Mouse (Mus musculus) T-cell, adult 66 days (primary cell): ENCODE measurements around the gene Olfr787. TPM values are rescaled to one million over a fixed set of nuclear protein-coding genes. Genes with fewer than 3 reads are reported as not detected.

Source experiments
- total RNA-seq, 2 experiments: library from RNA; stranded (reverse); gene quantifications; 3 replicates in 1 of 2; 4 replicates in 1 of 2; pipeline ENCODE4 v1.2.4; 2023

Gene Olfr787
- not detected for total RNA-seq

DNA sequence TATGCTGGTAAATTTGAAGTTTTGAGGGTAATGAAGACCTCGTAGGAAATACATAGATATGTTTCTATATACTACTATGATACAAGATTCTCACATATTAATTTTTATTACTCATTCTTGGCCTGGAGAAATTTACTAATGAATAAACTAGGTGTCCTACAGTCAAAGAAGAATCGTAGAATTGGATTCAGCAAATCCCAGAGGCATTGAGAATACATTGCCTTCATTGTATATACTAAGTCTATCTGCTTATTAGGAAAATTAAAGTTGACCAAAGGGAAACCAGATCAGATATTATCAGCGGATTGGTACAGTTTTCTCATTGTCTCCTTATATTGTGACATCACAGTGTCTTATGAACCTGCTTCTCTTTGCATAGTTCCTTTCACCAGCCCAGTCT lies at the start of gene Olfr787:
TSS of gene Olfr787 (plus strand) at position 301 of the 400 bp plus-strand sequence.

DNA sequence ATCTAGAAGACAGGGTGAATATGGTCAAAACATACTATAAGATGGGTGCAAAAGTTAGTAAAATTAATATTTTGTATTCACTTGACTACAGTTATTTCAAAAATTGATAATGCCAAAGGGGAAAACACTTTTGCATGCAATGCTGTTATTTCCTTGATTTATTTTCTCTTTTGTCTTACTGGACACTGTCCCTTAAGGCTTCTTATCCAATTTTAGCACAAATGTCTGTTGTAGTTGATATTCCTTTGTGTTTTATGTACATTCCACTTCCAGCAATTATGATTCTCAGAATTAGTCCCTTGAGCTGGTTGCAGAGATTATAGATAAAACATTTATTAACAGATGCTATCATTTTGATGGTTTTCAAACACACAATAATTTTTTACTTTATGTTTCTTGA lies 34.7 kb upstream of the Olfr787 start, which contains the start of gene Olfr786:
TSS of gene Olfr786 (plus strand) at position 301 of the 400 bp plus-strand sequence.

GRCm38 (mm10) chr10:129470698-129471097 lies 9.0 kb downstream of the Olfr787 start, which contains the start of gene Olfr788:
TSS of gene Olfr788 (plus strand) at chr10:129470998.

GRCm38 (mm10) chr10:129484452-129484851 lies 22.8 kb downstream of the Olfr787 start, which contains the start of gene Olfr789:
TSS of gene Olfr789 (plus strand) at chr10:129484752.

DNA sequence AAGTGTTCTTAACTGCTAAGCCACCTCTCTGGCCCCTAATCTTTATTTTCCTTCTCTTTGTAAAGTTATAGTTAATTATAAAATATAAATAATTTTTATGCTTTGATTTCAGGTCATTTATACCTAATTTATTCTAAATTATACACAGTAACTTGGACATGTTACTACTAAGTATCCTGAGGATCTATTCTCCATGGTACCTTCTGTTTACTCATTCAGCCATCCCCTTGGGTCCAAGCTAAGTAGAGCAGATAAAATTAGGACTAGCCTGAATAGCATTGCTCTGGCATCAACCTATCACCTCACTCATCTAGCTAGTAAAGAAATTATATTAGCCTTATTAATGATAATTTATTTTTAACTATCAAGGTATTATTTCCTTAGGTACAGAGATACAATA lies 36.5 kb downstream of the Olfr787 start, which contains the start of gene Olfr790:
TSS of gene Olfr790 (plus strand) at position 301 of the 400 bp plus-strand sequence.

Other genes with a start within 250 kb of the Olfr787 start
- not detected for gene Olfr774, start 225.7 kb upstream of the Olfr787 start, total RNA-seq
- under 1 TPM in 1 of 2 experiments, not detected in 1; 0.20 TPM for gene Olfr775, start 213.4 kb upstream of the Olfr787 start, total RNA-seq
- not detected for gene Olfr776, start 202.7 kb upstream of the Olfr787 start, total RNA-seq
- not detected for gene Olfr777, start 190.4 kb upstream of the Olfr787 start, total RNA-seq
- not detected for gene Olfr780, start 143.7 kb upstream of the Olfr787 start, total RNA-seq
- not detected for gene Olfr781, start 133.0 kb upstream of the Olfr787 start, total RNA-seq
- not detected for gene Olfr782, start 113.0 kb upstream of the Olfr787 start, total RNA-seq
- gene Olfr784, start 77.8 kb upstream of the Olfr787 start, total RNA-seq: under 1 TPM in 1 of 2 experiments, not detected in 1; 0.18 TPM
- gene Olfr785, start 56.4 kb upstream of the Olfr787 start, total RNA-seq: not detected
- gene Olfr786, start 34.6 kb upstream of the Olfr787 start, total RNA-seq: not detected
- gene Olfr788, start 9.1 kb downstream of the Olfr787 start, total RNA-seq: not detected
- not detected for gene Olfr789, start 22.9 kb downstream of the Olfr787 start, total RNA-seq
- not detected for gene Olfr790, start 36.6 kb downstream of the Olfr787 start, total RNA-seq
- gene Olfr791, start 59.9 kb downstream of the Olfr787 start, total RNA-seq: not detected
- not detected for gene Olfr792, start 77.3 kb downstream of the Olfr787 start, total RNA-seq
- gene Olfr794, start 105.8 kb downstream of the Olfr787 start, total RNA-seq: not detected
- not detected for gene Olfr796, start 150.7 kb downstream of the Olfr787 start, total RNA-seq
- not detected for gene Olfr798, start 166.1 kb downstream of the Olfr787 start, total RNA-seq
- gene Olfr799, start 175.6 kb downstream of the Olfr787 start, total RNA-seq: not detected
- gene Olfr800, start 195.8 kb downstream of the Olfr787 start, total RNA-seq: not detected
- not detected for gene Olfr801, start 212.0 kb downstream of the Olfr787 start, total RNA-seq
- not detected for gene Olfr802, start 226.3 kb downstream of the Olfr787 start, total RNA-seq
- gene Olfr803, start 232.4 kb downstream of the Olfr787 start, total RNA-seq: not detected
- not detected for gene Olfr804, start 241.3 kb downstream of the Olfr787 start, total RNA-seq